Mouse (Mus musculus) splenic B cell, adult 2 months (primary cell): Measurements from ENCODE around the gene BC048507.
"Not testable (repeated sequence)": the region's sequence is repeated elsewhere in the genome, so short reads cannot be mapped to it uniquely, and the experiment has no call there.

Source experiments
- DNase-seq: peaks from one replicate; pipeline ENCODE4 v3.0.0-alpha.2; 2011; ENCODE audit warnings: low read depth, low spot score
- H3K27me3 ChIP-seq: 2 replicates; pipeline ENCODE4 v1.6.1; 2012; ENCODE audit warnings: mild to moderate bottlenecking, low read length, moderate library complexity, mixed read lengths; ENCODE audit not compliant: control insufficient read depth, poor library complexity, insufficient read depth, severe bottlenecking
- H3K36me3 ChIP-seq: 2 replicates; pipeline ENCODE4 v1.6.1; 2012; ENCODE audit warnings: mild to moderate bottlenecking, low read length, moderate library complexity, mixed read lengths; ENCODE audit not compliant: control insufficient read depth, poor library complexity, insufficient read depth, severe bottlenecking

The BC048507 gene

GRCm38 (mm10) chr13:67876049-67876698 is 13.0 kb downstream of the BC048507 start:
- not testable (repeated sequence) for DNase-seq, H3K36me3 ChIP-seq, H3K27me3 ChIP-seq

- H3K27me3 ChIP-seq, result no peaks in the 10 kb centered on the region; the same call in 1 of the 2 replicates
- H3K36me3 ChIP-seq, result no peaks in the 10 kb centered on the region
- DNase-seq, result no peak
These were observed 13.7 kb downstream of the BC048507 start for GRCm38 (mm10) chr13:67876699-67877254.

- Histone ChIP-seq H3K36me3 (no peaks in the 10 kb centered on the region), H3K27me3 (no peaks in the 10 kb centered on the region)
- DNase-seq, result no peak
These were observed 20.8 kb downstream of the BC048507 start for GRCm38 (mm10) chr13:67883966-67884365.

GRCm38 (mm10) chr13:67909759-67910158 is 46.6 kb downstream of the BC048507 start:
- no peaks in the 10 kb centered on the region for H3K36me3 ChIP-seq
- DNase-seq, result no peak
- H3K27me3 ChIP-seq, result no peaks in the 10 kb centered on the region
